Mouse (Mus musculus) heart, adult 11 months (tissue): ENCODE measurements around the gene Zfp239.
"Not testable (repeated sequence)": the region's sequence is repeated elsewhere in the genome, so short reads cannot be mapped to it uniquely, and the experiment has no call there.

Experiments
- DNase-seq: peaks from one replicate; pipeline ENCODE4 v3.0.0; 2022

Zfp239 gene

GRCm38 (mm10) chr6:117861848-117862247 lies at the start of gene Zfp239:
Gene Zfp239 (plus strand): TSS chr6:117862100.
- DNase-seq, result peak; percentile 75

GRCm38 (mm10) chr6:117814681-117815080 lies 47.2 kb upstream of the Zfp239 start:
- no peak for DNase-seq

DNA sequence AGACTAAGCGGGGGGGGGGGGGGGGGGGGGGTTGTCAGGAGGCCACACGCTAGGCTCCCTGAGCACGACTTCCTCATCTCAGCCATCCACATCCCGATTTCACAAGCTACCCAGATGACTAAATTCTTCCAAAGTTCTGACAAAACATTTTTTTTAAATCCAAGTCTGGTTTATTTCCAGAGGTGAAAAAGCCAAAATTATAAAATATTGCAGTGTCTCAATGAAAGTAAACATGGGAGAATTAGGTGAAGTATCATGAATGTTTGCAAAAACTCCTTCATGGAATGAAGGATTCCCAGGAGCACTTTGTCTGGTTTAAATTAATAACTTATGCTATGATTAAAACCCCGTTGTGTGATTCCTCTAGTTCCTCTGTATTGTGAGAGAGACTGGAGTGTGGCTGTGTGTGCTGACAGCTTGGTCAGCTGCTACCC lies 44.8 kb upstream of the Zfp239 start:
- DNase-seq, result no peak

- DNase-seq, result peak; percentile 76
These were observed 41.6 kb upstream of the Zfp239 start for GRCm38 (mm10) chr6:117820327-117820726.

DNA sequence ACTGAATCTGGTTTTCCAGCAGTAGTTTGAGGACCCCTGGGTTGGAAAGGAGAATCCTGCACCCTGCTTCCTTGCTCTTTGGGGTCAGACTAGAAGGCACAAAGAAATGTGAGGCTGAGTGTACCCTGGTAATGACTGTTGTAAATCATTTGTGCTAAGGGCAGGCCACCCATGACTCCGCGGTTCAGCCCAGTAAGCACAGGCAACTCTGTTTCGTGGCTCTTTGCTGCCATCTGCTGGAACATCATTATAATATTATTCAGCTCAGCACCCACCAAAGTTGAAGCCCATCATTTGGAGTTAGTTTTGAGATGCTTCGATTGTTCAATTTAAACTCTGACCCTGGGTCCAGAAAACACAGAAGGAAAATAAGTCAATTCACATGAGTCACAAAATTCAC lies 36.5 kb upstream of the Zfp239 start:
- peak; percentile 90 for DNase-seq

GRCm38 (mm10) chr6:117828273-117828672 lies 33.6 kb upstream of the Zfp239 start:
- DNase-seq, result peak; percentile 93

GRCm38 (mm10) chr6:117840686-117841510 lies 21.0 kb upstream of the Zfp239 start, which contains the start of gene Zfp637:
Gene Zfp637 (plus strand): TSS chr6:117841180.
- DNase-seq, result peak; percentile 99

- no peak for DNase-seq
These were observed 20.4 kb upstream of the Zfp239 start for GRCm38 (mm10) chr6:117841511-117841955.

DNA sequence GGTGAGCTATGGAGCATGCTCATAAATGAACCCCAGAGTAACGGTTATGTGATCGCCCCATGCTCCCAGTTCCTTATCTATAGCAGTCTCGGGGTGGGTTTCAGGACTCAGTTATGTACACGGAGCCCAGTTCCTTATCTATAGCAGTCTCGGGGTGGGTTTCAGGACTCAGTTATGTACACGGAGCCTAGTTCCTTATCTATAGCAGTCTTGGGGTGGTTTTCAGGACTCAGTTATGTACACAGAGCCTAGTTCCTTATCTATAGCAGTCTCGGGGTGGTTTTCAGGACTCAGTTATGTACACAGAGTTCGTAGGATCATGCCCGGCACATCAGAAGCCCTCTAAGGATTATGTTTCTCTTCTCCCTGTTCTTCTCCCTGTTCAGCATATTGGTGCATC lies 17.3 kb upstream of the Zfp239 start:
- peak; percentile 68 for DNase-seq

GRCm38 (mm10) chr6:117846671-117847070 lies 15.2 kb upstream of the Zfp239 start:
- not testable (repeated sequence) for DNase-seq

DNA sequence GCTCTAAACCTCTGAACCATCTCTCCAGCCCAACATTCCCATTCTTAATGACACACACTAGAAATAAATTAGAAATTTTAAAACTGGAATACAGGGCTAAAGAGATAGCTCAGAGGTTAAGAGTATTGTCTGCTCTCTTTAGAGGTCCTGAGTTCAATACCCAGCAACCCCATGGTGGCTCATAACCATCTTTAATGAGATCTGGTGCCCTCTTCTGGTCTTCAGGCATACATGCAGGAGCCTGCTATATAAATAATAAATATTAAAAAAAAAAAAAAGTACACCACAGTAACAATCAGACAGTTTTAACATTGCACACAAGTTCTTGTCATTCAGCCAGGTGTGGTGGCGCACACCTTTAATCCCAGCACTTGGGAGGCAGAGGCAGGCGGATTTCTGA lies 14.1 kb upstream of the Zfp239 start:
- peak; percentile 21 for DNase-seq

- DNase-seq, result peak; percentile 85
These were observed 13.3 kb upstream of the Zfp239 start for GRCm38 (mm10) chr6:117848577-117848976.

- DNase-seq, result peak; percentile 44
These were observed 10.2 kb upstream of the Zfp239 start for GRCm38 (mm10) chr6:117851747-117852146.

GRCm38 (mm10) chr6:117857990-117858389 lies 3.9 kb upstream of the Zfp239 start:
- DNase-seq, result peak; percentile 22

DNA sequence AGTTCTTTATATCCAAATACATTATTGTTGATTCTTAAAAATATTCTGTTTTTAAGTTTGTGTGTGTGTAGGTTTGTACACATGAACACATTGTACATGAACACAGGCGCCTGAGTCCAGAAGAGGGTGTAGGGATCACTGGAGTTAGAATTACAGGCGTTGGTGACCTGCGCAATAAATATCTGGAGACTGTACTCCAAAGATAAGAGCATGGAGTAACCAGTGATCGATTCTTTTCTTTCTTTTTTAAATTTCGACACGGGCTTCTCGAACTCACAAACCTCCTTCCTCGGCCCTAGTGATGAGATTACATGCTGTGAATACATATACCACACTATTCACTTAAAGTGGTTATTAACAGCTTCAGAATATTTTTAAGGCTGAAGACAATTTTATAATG lies 565 bp downstream of the Zfp239 start:
- peak; percentile 45 for DNase-seq

GRCm38 (mm10) chr6:117862899-117863620 lies 1.2 kb downstream of the Zfp239 start:
- DNase-seq, result peak; percentile 90

DNA sequence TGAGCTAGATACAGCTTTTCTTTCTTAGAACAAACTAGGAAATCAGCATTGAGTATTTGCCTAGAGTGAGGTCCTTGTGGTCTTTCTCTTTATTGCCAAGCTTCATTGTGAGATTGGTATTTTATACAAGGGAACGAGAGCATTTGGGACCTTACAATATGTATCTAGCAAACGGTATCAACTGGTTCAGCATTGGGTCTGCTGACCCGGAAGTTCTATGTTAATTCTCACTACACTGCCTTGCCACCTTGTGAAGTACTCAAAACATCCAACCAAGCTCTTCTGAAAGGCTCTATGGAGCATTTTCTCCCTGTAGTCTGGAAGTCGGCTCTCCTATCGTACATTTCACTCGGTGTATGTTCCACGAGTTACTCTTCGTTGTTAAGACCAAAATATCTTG lies 1.9 kb downstream of the Zfp239 start:
- DNase-seq, result peak; percentile 34

GRCm38 (mm10) chr6:117868187-117868586 lies 6.3 kb downstream of the Zfp239 start:
- no peak for DNase-seq

- DNase-seq, result no peak
These were observed 9.1 kb downstream of the Zfp239 start for GRCm38 (mm10) chr6:117871034-117871433.

DNA sequence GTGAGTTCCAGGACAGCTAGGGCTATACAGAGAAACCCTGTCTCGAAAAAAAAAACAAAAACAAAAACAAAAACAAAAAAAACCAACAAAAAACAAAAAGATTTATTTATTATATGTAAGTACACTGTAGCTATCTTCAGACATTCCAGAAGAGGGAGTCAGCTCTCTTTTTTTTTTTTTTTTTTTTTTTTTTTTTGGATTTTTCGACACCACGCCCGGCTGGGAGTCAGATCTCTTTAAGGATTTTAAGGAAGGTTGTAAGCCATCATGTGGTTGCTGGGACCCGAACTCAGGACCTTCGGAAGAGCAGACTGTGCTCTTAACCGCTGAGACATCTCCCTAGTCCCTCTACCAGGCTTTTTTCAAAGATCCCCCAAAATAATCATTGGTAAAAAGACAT lies 11.6 kb downstream of the Zfp239 start:
- not testable (repeated sequence) for DNase-seq

DNA sequence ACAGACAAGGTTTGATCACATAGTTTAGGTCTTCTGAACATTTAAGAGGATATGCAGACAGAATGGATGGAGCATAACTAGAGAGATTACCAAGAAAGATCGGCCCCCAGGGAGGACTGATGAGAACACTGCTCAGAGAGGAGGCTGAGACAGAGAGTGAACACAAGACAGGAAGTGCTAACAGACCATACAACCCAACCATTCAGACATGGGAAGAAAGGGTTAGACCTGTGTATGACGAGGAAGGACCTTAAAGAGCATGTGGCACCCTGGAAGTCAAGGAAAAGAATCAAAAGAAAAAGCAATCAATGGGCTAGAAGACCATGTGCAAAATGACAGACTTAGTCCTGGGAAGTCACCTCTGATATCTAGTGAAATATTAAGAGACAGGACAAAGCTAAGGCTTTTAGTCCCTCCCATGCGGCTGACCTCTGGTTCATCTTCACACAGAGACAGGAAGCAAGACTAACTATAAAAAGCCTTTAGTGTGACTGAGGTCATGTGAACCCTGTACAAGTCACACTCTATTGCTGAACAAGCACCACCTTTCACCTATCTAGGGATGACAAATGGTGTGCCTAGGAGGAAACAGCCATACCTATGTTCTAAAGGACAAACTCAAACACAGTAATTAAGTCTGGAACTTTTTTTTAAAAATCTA lies 12.9 kb downstream of the Zfp239 start:
- no peak for DNase-seq

- peak; percentile 99 for DNase-seq
These were observed 17.0 kb downstream of the Zfp239 start for GRCm38 (mm10) chr6:117878700-117879407.
